Mouse (Mus musculus): ENCODE measurements around the gene Ank3.

DNA sequence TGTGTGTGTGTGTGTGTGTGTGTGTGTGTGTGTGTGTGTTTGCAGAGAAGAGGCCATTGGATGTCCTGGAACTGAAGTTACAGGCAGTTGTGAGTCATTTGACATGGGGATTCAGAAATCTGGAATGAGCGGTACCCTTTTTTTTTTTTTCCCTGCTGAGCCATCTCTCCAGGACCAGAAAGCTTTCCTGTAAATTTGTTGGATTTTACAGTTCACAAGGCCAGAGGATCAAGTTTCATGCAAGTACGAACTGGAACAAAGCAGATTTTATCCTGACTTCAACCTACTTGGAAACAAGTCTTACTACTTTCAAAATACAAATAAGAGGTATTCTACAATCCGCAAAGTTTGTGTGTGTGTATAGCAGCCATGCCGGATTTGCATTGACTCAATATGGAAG is 123.4 kb downstream of the Ank3 start:
- TF ChIP-seq CTCF (IDR thresholded peaks at IDR 0.05; ENCODE audit: control insufficient read depth, insufficient read depth, low read length) (no peak), POLR2A (IDR thresholded peaks at IDR 0.05; ENCODE audit: borderline replicate concordance, control insufficient read depth, low read depth, low read length) (no peak)
